Mouse (Mus musculus): ENCODE measurements around the gene Mtcl1.

- TF ChIP-seq CTCF (IDR thresholded peaks at IDR 0.05): no peak
- TF ChIP-seq EP300 (IDR thresholded peaks at IDR 0.05; ENCODE audit: insufficient read depth, low read depth, low read length): no peak
Measured at GRCm38 (mm10) chr17:66381338-66381737, 68.2 kb downstream of the Mtcl1 start.

Measured in heart, adult 2 months (tissue).